Mouse (Mus musculus) intestine, embryonic 15.5 days (tissue): ENCODE measurements at regions not wholly inside any gene's neighbourhood (a gene's known extent, or its start where the extent isn't known, plus 50 kb on each side); places are given as distances from the start of the nearest gene placed in this dataset.

Experiments used
- ATAC-seq: fragments of 200-750 bp; cut with Nextera tagmentation; 2 replicates; pipeline ENCODE4 v1.8.0; 2017; ENCODE audit warnings: moderate TSS enrichment, moderate library complexity
- H3K27ac ChIP-seq: fragments of 300-500 bp; sonication (generic); 2 replicates; pipeline ENCODE4 v1.5.1; 2015; ENCODE audit warnings: mild to moderate bottlenecking, inconsistent platforms
- H3K27me3 ChIP-seq: fragments of 300-500 bp; sonication (generic); replicated peaks from 2 replicates; pipeline ENCODE4 v1.6.1; 2015; ENCODE audit warnings: inconsistent platforms
- H3K36me3 ChIP-seq: fragments of 300-500 bp; sonication (generic); 2 replicates; pipeline ENCODE4 v1.6.1; 2015; ENCODE audit warnings: inconsistent platforms
- H3K4me1 ChIP-seq: fragments of 300-500 bp; sonication (generic); replicated peaks from 2 replicates; pipeline ENCODE4 v1.6.1; 2015; ENCODE audit warnings: inconsistent platforms
- H3K4me2 ChIP-seq: fragments of 300-500 bp; sonication (generic); replicated peaks from 2 replicates; pipeline ENCODE4 v1.6.1; 2015; ENCODE audit warnings: mild to moderate bottlenecking, inconsistent platforms
- H3K4me3 ChIP-seq: fragments of 300-500 bp; sonication (generic); replicated peaks from 2 replicates; pipeline ENCODE4 v1.5.1; 2015; ENCODE audit warnings: inconsistent platforms
- H3K9ac ChIP-seq: fragments of 300-500 bp; sonication (generic); 2 replicates; pipeline ENCODE4 v1.6.1; 2015; ENCODE audit warnings: inconsistent platforms
- H3K9me3 ChIP-seq: fragments of 300-500 bp; sonication (generic); 2 replicates; pipeline ENCODE4 v1.6.1; 2016; ENCODE audit warnings: inconsistent platforms
- whole genome bisulfite sequencing: fragments of 180-500 bp; shearing (Covaris S2); methylation state at CpG from one replicate; pipeline ENCODE4 v1.1.7; 2015; 5-methylcytosine and 5-hydroxymethylcytosine counted together

- Histone ChIP-seq H3K4me3 (no peak overlapping the region), H3K36me3 (no peaks in the 10 kb centered on the region), H3K4me1 (no peaks in the 10 kb centered on the region), H3K9ac (no peak overlapping the region), H3K27ac (no peak overlapping the region), H3K9me3 (no peaks in the 10 kb centered on the region), H3K4me2 (no peak overlapping the region), H3K27me3 (no peaks in the 10 kb centered on the region)
- WGBS = 61% methylated on average over 3 of the region's 3 CpGs
- ATAC-seq = no peak
Measured at GRCm38 (mm10) chr2:117819701-117820225, 291.9 kb upstream of the Thbs1 start.

- Histone ChIP-seq H3K4me1 (no peaks in the 10 kb centered on the region), H3K4me2 (no peak overlapping the region), H3K27ac (no peak overlapping the region), H3K4me3 (no peak overlapping the region), H3K9ac (no peak overlapping the region), H3K9me3 (no peaks in the 10 kb centered on the region), H3K36me3 (no peaks in the 10 kb centered on the region), H3K27me3 (no peaks in the 10 kb centered on the region)
- no peak for ATAC-seq
Measured at GRCm38 (mm10) chr2:117820708-117821107, 291.0 kb upstream of the Thbs1 start.

- H3K4me1 ChIP-seq = no peaks in the 10 kb centered on the region
- no peak overlapping the region for H3K9ac ChIP-seq
- no peaks in the 10 kb centered on the region for H3K36me3 ChIP-seq
- no peaks in the 10 kb centered on the region for H3K9me3 ChIP-seq
- no peak overlapping the region for H3K27ac ChIP-seq
- H3K4me3 ChIP-seq = no peak overlapping the region
- ATAC-seq = no peak
- no peaks in the 10 kb centered on the region for H3K27me3 ChIP-seq
- WGBS = 65% methylated on average over 8 of the region's 8 CpGs
- no peak overlapping the region for H3K4me2 ChIP-seq
Measured at GRCm38 (mm10) chr2:117825088-117825487, 286.6 kb upstream of the Thbs1 start.

- no peak overlapping the region for H3K9ac ChIP-seq
- 82% methylated on average over 3 of the region's 3 CpGs for WGBS
- H3K4me1 ChIP-seq = no peaks in the 10 kb centered on the region
- no peak overlapping the region for H3K4me3 ChIP-seq
- no peaks in the 10 kb centered on the region for H3K9me3 ChIP-seq
- no peak overlapping the region for H3K4me2 ChIP-seq
- H3K36me3 ChIP-seq = no peaks in the 10 kb centered on the region
- no peak for ATAC-seq
- no peak overlapping the region for H3K27ac ChIP-seq
- H3K27me3 ChIP-seq = no peaks in the 10 kb centered on the region
Measured at GRCm38 (mm10) chr2:117827278-117827677, 284.4 kb upstream of the Thbs1 start.

- Histone ChIP-seq H3K36me3 (no peaks in the 10 kb centered on the region), H3K27me3 (no peaks in the 10 kb centered on the region), H3K4me1 (no peaks in the 10 kb centered on the region), H3K4me3 (no peak overlapping the region), H3K4me2 (no peak overlapping the region), H3K9me3 (no peaks in the 10 kb centered on the region), H3K9ac (no peak overlapping the region), H3K27ac (no peak overlapping the region)
- no peak for ATAC-seq
- 52% methylated on average over 2 of the region's 2 CpGs for WGBS
Measured at GRCm38 (mm10) chr2:117838387-117838786, 273.3 kb upstream of the Thbs1 start.

GRCm38 (mm10) chr2:117840406-117840805 is 271.3 kb upstream of the Thbs1 start:
- Histone ChIP-seq H3K9me3 (no peaks in the 10 kb centered on the region), H3K27me3 (no peaks in the 10 kb centered on the region), H3K4me2 (no peak overlapping the region), H3K36me3 (no peaks in the 10 kb centered on the region), H3K4me1 (no peaks in the 10 kb centered on the region), H3K9ac (no peak overlapping the region), H3K4me3 (no peak overlapping the region), H3K27ac (no peak overlapping the region)
- whole genome bisulfite sequencing = 90% methylated on average over 1 of the region's 1 CpGs
- no peak for ATAC-seq

GRCm38 (mm10) chr2:117842309-117842986 is 269.2 kb upstream of the Thbs1 start:
- WGBS = 51% methylated on average over 1 of the region's 1 CpGs
- Histone ChIP-seq H3K9ac (no peak overlapping the region), H3K4me1 (no peaks in the 10 kb centered on the region), H3K27me3 (no peaks in the 10 kb centered on the region), H3K36me3 (no peaks in the 10 kb centered on the region), H3K9me3 (no peaks in the 10 kb centered on the region), H3K27ac (no peak overlapping the region), H3K4me3 (no peak overlapping the region), H3K4me2 (no peak overlapping the region)
- no peak for ATAC-seq

GRCm38 (mm10) chr2:117852442-117852841 is 259.2 kb upstream of the Thbs1 start:
- Histone ChIP-seq H3K27me3 (no peaks in the 10 kb centered on the region), H3K9ac (no peak overlapping the region), H3K36me3 (no peaks in the 10 kb centered on the region), H3K9me3 (no peaks in the 10 kb centered on the region), H3K4me1 (no peaks in the 10 kb centered on the region), H3K27ac (no peak overlapping the region), H3K4me2 (no peak overlapping the region), H3K4me3 (no peak overlapping the region)
- 83% methylated on average over 1 of the region's 1 CpGs for WGBS
- ATAC-seq = no peak

GRCm38 (mm10) chr2:117862301-117862700 is 249.4 kb upstream of the Thbs1 start:
- no peaks in the 10 kb centered on the region for H3K9me3 ChIP-seq
- H3K4me2 ChIP-seq = no peak overlapping the region
- no peak overlapping the region for H3K9ac ChIP-seq
- no peaks in the 10 kb centered on the region for H3K27me3 ChIP-seq
- no peak overlapping the region for H3K4me3 ChIP-seq
- H3K4me1 ChIP-seq = no peaks in the 10 kb centered on the region
- 73% methylated on average over 3 of the region's 3 CpGs for WGBS
- no peaks in the 10 kb centered on the region for H3K36me3 ChIP-seq
- no peak for ATAC-seq
- no peak overlapping the region for H3K27ac ChIP-seq

- H3K9ac ChIP-seq = no peak overlapping the region
- H3K27ac ChIP-seq = no peak overlapping the region
- no peak overlapping the region for H3K4me2 ChIP-seq
- 100% methylated on average over 1 of the region's 1 CpGs for WGBS
- no peak overlapping the region for H3K4me3 ChIP-seq
- no peak for ATAC-seq
- no peaks in the 10 kb centered on the region for H3K4me1 ChIP-seq
- H3K9me3 ChIP-seq = no peaks in the 10 kb centered on the region
- no peaks in the 10 kb centered on the region for H3K36me3 ChIP-seq
- no peaks in the 10 kb centered on the region for H3K27me3 ChIP-seq
Measured at GRCm38 (mm10) chr2:117865119-117865518, 246.6 kb upstream of the Thbs1 start.

GRCm38 (mm10) chr2:117866946-117867345 is 244.7 kb upstream of the Thbs1 start:
- no peak overlapping the region for H3K9ac ChIP-seq
- H3K9me3 ChIP-seq = no peaks in the 10 kb centered on the region
- WGBS = 65% methylated on average over 4 of the region's 4 CpGs
- no peak overlapping the region for H3K27ac ChIP-seq
- no peaks in the 10 kb centered on the region for H3K4me1 ChIP-seq
- no peaks in the 10 kb centered on the region for H3K36me3 ChIP-seq
- no peak overlapping the region for H3K4me2 ChIP-seq
- ATAC-seq = no peak
- no peaks in the 10 kb centered on the region for H3K27me3 ChIP-seq
- H3K4me3 ChIP-seq = no peak overlapping the region

- no peak overlapping the region for H3K4me3 ChIP-seq
- WGBS = 77% methylated on average over 3 of the region's 3 CpGs
- H3K27ac ChIP-seq = no peak overlapping the region
Measured at GRCm38 (mm10) chr2:117867409-117867808, 244.3 kb upstream of the Thbs1 start.

GRCm38 (mm10) chr2:117868857-117869256 is 242.8 kb upstream of the Thbs1 start:
- Histone ChIP-seq H3K4me1 (no peaks in the 10 kb centered on the region), H3K4me2 (no peak overlapping the region), H3K9me3 (no peaks in the 10 kb centered on the region), H3K27ac (no peak overlapping the region), H3K9ac (no peak overlapping the region), H3K27me3 (no peaks in the 10 kb centered on the region), H3K4me3 (no peak overlapping the region), H3K36me3 (no peaks in the 10 kb centered on the region)
- ATAC-seq = no peak
- WGBS = 91% methylated on average over 1 of the region's 1 CpGs

More at GRCm38 (mm10) chr2:117867409-117867808, 244.3 kb upstream of the Thbs1 start:
- H3K4me2 ChIP-seq = no peak overlapping the region
- no peak for ATAC-seq
- H3K36me3 ChIP-seq = no peaks in the 10 kb centered on the region
- H3K9ac ChIP-seq = no peak overlapping the region
- H3K9me3 ChIP-seq = no peaks in the 10 kb centered on the region
- H3K27me3 ChIP-seq = no peaks in the 10 kb centered on the region
- no peaks in the 10 kb centered on the region for H3K4me1 ChIP-seq
